Mouse (Mus musculus) ES-CJ7 (cell line): Measurements from ENCODE around the gene Sdc4.
A peak's percentile ranks its signal among the peaks of the same experiment; 100 is the strongest.

ENCODE experiments used
- DNase-seq: peaks from one replicate; pipeline ENCODE4 v3.0.0; 2011; ENCODE audit warnings: low read depth, low spot score

Gene Sdc4

GRCm38 (mm10) chr2:164449341-164450042 is 5.8 kb upstream of the Sdc4 start:
- no peak for DNase-seq

- DNase-seq: no peak
These were observed 5.2 kb upstream of the Sdc4 start for GRCm38 (mm10) chr2:164448921-164449320.

GRCm38 (mm10) chr2:164448140-164448539 is 4.5 kb upstream of the Sdc4 start:
- DNase-seq: no peak

- DNase-seq: no peak
These were observed 2.4 kb upstream of the Sdc4 start for GRCm38 (mm10) chr2:164446086-164446469.

- DNase-seq: no peak
These were observed 1.9 kb upstream of the Sdc4 start for GRCm38 (mm10) chr2:164445399-164446085.

GRCm38 (mm10) chr2:164444701-164445100 is 1.0 kb upstream of the Sdc4 start:
- no peak for DNase-seq

GRCm38 (mm10) chr2:164443051-164443437 is 643 bp downstream of the Sdc4 start:
- DNase-seq: peak; percentile 90

- DNase-seq: no peak
These were observed 1.2 kb downstream of the Sdc4 start for GRCm38 (mm10) chr2:164442315-164443050.

- no peak for DNase-seq
These were observed 2.0 kb downstream of the Sdc4 start for GRCm38 (mm10) chr2:164441731-164442130.

- no peak for DNase-seq
These were observed 2.5 kb downstream of the Sdc4 start for GRCm38 (mm10) chr2:164441155-164441554.

GRCm38 (mm10) chr2:164440314-164440713 is 3.4 kb downstream of the Sdc4 start:
- no peak for DNase-seq

GRCm38 (mm10) chr2:164439001-164439421 is 4.7 kb downstream of the Sdc4 start:
- DNase-seq: no peak

- no peak for DNase-seq
These were observed 5.4 kb downstream of the Sdc4 start for GRCm38 (mm10) chr2:164438257-164438656.

GRCm38 (mm10) chr2:164437710-164438109 is 6.0 kb downstream of the Sdc4 start:
- DNase-seq: no peak

- no peak for DNase-seq
These were observed 6.7 kb downstream of the Sdc4 start for GRCm38 (mm10) chr2:164436961-164437360.

- no peak for DNase-seq
These were observed 7.3 kb downstream of the Sdc4 start for GRCm38 (mm10) chr2:164436215-164436913.

- peak; percentile 78 for DNase-seq
These were observed 8.2 kb downstream of the Sdc4 start for GRCm38 (mm10) chr2:164435216-164436090.

GRCm38 (mm10) chr2:164434681-164435080 is 9.0 kb downstream of the Sdc4 start:
- DNase-seq: no peak

GRCm38 (mm10) chr2:164433278-164433895 is 10.3 kb downstream of the Sdc4 start:
- DNase-seq: no peak

- DNase-seq: no peak
These were observed 11.0 kb downstream of the Sdc4 start for GRCm38 (mm10) chr2:164432541-164433191.
